Mouse (Mus musculus): Measurements from ENCODE around the gene Hbp1. TPM values are rescaled to one million over a fixed set of nuclear protein-coding genes. Genes with fewer than 3 reads are reported as not detected.

The Hbp1 gene
- polyA plus RNA-seq, 1 experiment from 2014 or later: 70.8 TPM

GRCm38 (mm10) chr12:31895095-31895734 lies 55.1 kb downstream of the Hbp1 start:
- H3K36me3 ChIP-seq (ENCODE audit: control insufficient read depth, insufficient read depth, low read length): no peaks in the 10 kb centered on the region
- no peaks in the 10 kb centered on the region for H3K27me3 ChIP-seq (ENCODE audit: control insufficient read depth, insufficient read depth, low read length)
- 20% methylated on average over 8 of the region's 8 CpGs for WGBS
- H3K4me3 ChIP-seq (replicated peaks; ENCODE audit: low read depth, low read length): no peak overlapping the region
- ATAC-seq (ENCODE audit: low FRiP score, low TSS enrichment): peak; percentile 53; the same call in 1 of the 2 replicates
- H3K9ac ChIP-seq (replicated peaks; ENCODE audit: low read length): no peak overlapping the region
- H3K4me1 ChIP-seq (ENCODE audit: control insufficient read depth, insufficient read depth, low read length): peaks cover 35% of the 10 kb centered on the region
- H3K9me3 ChIP-seq (ENCODE audit: control insufficient read depth, low read length): no peaks in the 10 kb centered on the region
- H3K27ac ChIP-seq (replicated peaks; ENCODE audit: low read depth, low read length): peak overlapping the region; percentile 78
- no peak overlapping the region for H3K4me2 ChIP-seq (ENCODE audit: low read length)
- DNase-seq: peak; percentile 50

- Histone ChIP-seq H3K27me3 (ENCODE audit: control insufficient read depth, insufficient read depth, low read length) (no peaks in the 10 kb centered on the region), H3K9me3 (ENCODE audit: control insufficient read depth, low read length) (no peaks in the 10 kb centered on the region), H3K4me3 (replicated peaks; ENCODE audit: low read depth, low read length) (no peak overlapping the region), H3K36me3 (ENCODE audit: control insufficient read depth, insufficient read depth, low read length) (no peaks in the 10 kb centered on the region), H3K9ac (replicated peaks; ENCODE audit: low read length) (no peak overlapping the region), H3K4me2 (ENCODE audit: low read length) (no peak overlapping the region), H3K4me1 (ENCODE audit: control insufficient read depth, insufficient read depth, low read length) (peaks cover 37% of the 10 kb centered on the region), H3K27ac (replicated peaks; ENCODE audit: low read depth, low read length) (no peak overlapping the region)
- 90% methylated on average over 7 of the region's 7 CpGs for WGBS
- ATAC-seq (ENCODE audit: low FRiP score, low TSS enrichment) (no peak), DNase-seq (no peak)
Observed at GRCm38 (mm10) chr12:31892771-31893170, 57.6 kb downstream of the Hbp1 start.

- Histone ChIP-seq H3K27ac (replicated peaks; ENCODE audit: low read depth, low read length) (no peak overlapping the region), H3K9me3 (ENCODE audit: control insufficient read depth, low read length) (no peaks in the 10 kb centered on the region), H3K27me3 (ENCODE audit: control insufficient read depth, insufficient read depth, low read length) (no peaks in the 10 kb centered on the region), H3K36me3 (ENCODE audit: control insufficient read depth, insufficient read depth, low read length) (no peaks in the 10 kb centered on the region), H3K4me1 (ENCODE audit: control insufficient read depth, insufficient read depth, low read length) (peaks cover 31% of the 10 kb centered on the region), H3K4me2 (ENCODE audit: low read length) (no peak overlapping the region), H3K4me3 (replicated peaks; ENCODE audit: low read depth, low read length) (no peak overlapping the region), H3K9ac (replicated peaks; ENCODE audit: low read length) (no peak overlapping the region)
- ATAC-seq (ENCODE audit: low FRiP score, low TSS enrichment) (no peak), DNase-seq (no peak)
Observed at GRCm38 (mm10) chr12:31892079-31892478, 58.3 kb downstream of the Hbp1 start.

- H3K9ac ChIP-seq (replicated peaks; ENCODE audit: low read length): no peak overlapping the region
- DNase-seq (no peak), ATAC-seq (ENCODE audit: low FRiP score, low TSS enrichment) (no peak)
- WGBS: 54% methylated on average over 6 of the region's 6 CpGs
- no peaks in the 10 kb centered on the region for H3K9me3 ChIP-seq (ENCODE audit: control insufficient read depth, low read length)
- H3K4me3 ChIP-seq (replicated peaks; ENCODE audit: low read depth, low read length): no peak overlapping the region
- peaks cover 3% of the 10 kb centered on the region; the same call in 1 of the 2 replicates for H3K36me3 ChIP-seq (ENCODE audit: control insufficient read depth, insufficient read depth, low read length)
- H3K4me2 ChIP-seq (ENCODE audit: low read length): no peak overlapping the region
- no peaks in the 10 kb centered on the region for H3K27me3 ChIP-seq (ENCODE audit: control insufficient read depth, insufficient read depth, low read length)
- H3K27ac ChIP-seq (replicated peaks; ENCODE audit: low read depth, low read length): no peak overlapping the region
- H3K4me1 ChIP-seq (ENCODE audit: control insufficient read depth, insufficient read depth, low read length): peaks cover 17% of the 10 kb centered on the region
Observed at GRCm38 (mm10) chr12:31890685-31891084, 59.6 kb downstream of the Hbp1 start.

GRCm38 (mm10) chr12:31885844-31886606 lies 64.3 kb downstream of the Hbp1 start:
- H3K27ac ChIP-seq (replicated peaks; ENCODE audit: low read depth, low read length): no peak overlapping the region
- 96% methylated on average over 11 of the region's 11 CpGs for WGBS
- no peak overlapping the region for H3K4me2 ChIP-seq (ENCODE audit: low read length)
- ATAC-seq (ENCODE audit: low FRiP score, low TSS enrichment) (no peak), DNase-seq (no peak)
- peaks cover 3% of the 10 kb centered on the region; the same call in 1 of the 2 replicates for H3K36me3 ChIP-seq (ENCODE audit: control insufficient read depth, insufficient read depth, low read length)
- H3K27me3 ChIP-seq (ENCODE audit: control insufficient read depth, insufficient read depth, low read length): no peaks in the 10 kb centered on the region
- H3K4me3 ChIP-seq (replicated peaks; ENCODE audit: low read depth, low read length): no peak overlapping the region
- peaks cover 5% of the 10 kb centered on the region; the same call in 1 of the 2 replicates for H3K4me1 ChIP-seq (ENCODE audit: control insufficient read depth, insufficient read depth, low read length)
- no peak overlapping the region for H3K9ac ChIP-seq (replicated peaks; ENCODE audit: low read length)
- H3K9me3 ChIP-seq (ENCODE audit: control insufficient read depth, low read length): no peaks in the 10 kb centered on the region

GRCm38 (mm10) chr12:31885084-31885483 lies 65.3 kb downstream of the Hbp1 start:
- no peak overlapping the region for H3K9ac ChIP-seq (replicated peaks; ENCODE audit: low read length)
- no peak overlapping the region for H3K4me2 ChIP-seq (ENCODE audit: low read length)
- no peak overlapping the region for H3K27ac ChIP-seq (replicated peaks; ENCODE audit: low read depth, low read length)
- H3K4me1 ChIP-seq (ENCODE audit: control insufficient read depth, insufficient read depth, low read length): peaks cover under 1% of the 10 kb centered on the region; the same call in 1 of the 2 replicates
- DNase-seq (no peak), ATAC-seq (ENCODE audit: low FRiP score, low TSS enrichment) (no peak)
- H3K27me3 ChIP-seq (ENCODE audit: control insufficient read depth, insufficient read depth, low read length): no peaks in the 10 kb centered on the region
- H3K36me3 ChIP-seq (ENCODE audit: control insufficient read depth, insufficient read depth, low read length): peaks cover 3% of the 10 kb centered on the region; the same call in 1 of the 2 replicates
- WGBS: 90% methylated on average over 4 of the region's 4 CpGs
- H3K4me3 ChIP-seq (replicated peaks; ENCODE audit: low read depth, low read length): no peak overlapping the region
- no peaks in the 10 kb centered on the region for H3K9me3 ChIP-seq (ENCODE audit: control insufficient read depth, low read length)

- Histone ChIP-seq H3K4me2 (ENCODE audit: low read length) (no peak overlapping the region), H3K9ac (replicated peaks; ENCODE audit: low read length) (no peak overlapping the region), H3K4me3 (replicated peaks; ENCODE audit: low read depth, low read length) (no peak overlapping the region), H3K4me1 (ENCODE audit: control insufficient read depth, insufficient read depth, low read length) (no peaks in the 10 kb centered on the region), H3K27me3 (ENCODE audit: control insufficient read depth, insufficient read depth, low read length) (no peaks in the 10 kb centered on the region), H3K36me3 (ENCODE audit: control insufficient read depth, insufficient read depth, low read length) (peaks cover 3% of the 10 kb centered on the region; the same call in 1 of the 2 replicates), H3K9me3 (ENCODE audit: control insufficient read depth, low read length) (no peaks in the 10 kb centered on the region), H3K27ac (replicated peaks; ENCODE audit: low read depth, low read length) (no peak overlapping the region)
- ATAC-seq (ENCODE audit: low FRiP score, low TSS enrichment) (no peak), DNase-seq (no peak)
- 87% methylated on average over 4 of the region's 4 CpGs for WGBS
Observed at GRCm38 (mm10) chr12:31884365-31884764, 66.0 kb downstream of the Hbp1 start.

- 82% methylated on average over 1 of the region's 1 CpGs for WGBS
Observed at GRCm38 (mm10) chr12:31882736-31883135, 67.6 kb downstream of the Hbp1 start.

GRCm38 (mm10) chr12:31876775-31877174 lies 73.6 kb downstream of the Hbp1 start:
- no peaks in the 10 kb centered on the region for H3K27me3 ChIP-seq (ENCODE audit: control insufficient read depth, insufficient read depth, low read length)
- no peak overlapping the region for H3K27ac ChIP-seq (replicated peaks; ENCODE audit: low read depth, low read length)

More at GRCm38 (mm10) chr12:31882736-31883135, 67.6 kb downstream of the Hbp1 start:
- Histone ChIP-seq H3K4me1 (ENCODE audit: control insufficient read depth, insufficient read depth, low read length) (no peaks in the 10 kb centered on the region), H3K36me3 (ENCODE audit: control insufficient read depth, insufficient read depth, low read length) (peaks cover 3% of the 10 kb centered on the region; the same call in 1 of the 2 replicates), H3K27ac (replicated peaks; ENCODE audit: low read depth, low read length) (no peak overlapping the region), H3K9me3 (ENCODE audit: control insufficient read depth, low read length) (no peaks in the 10 kb centered on the region), H3K4me2 (ENCODE audit: low read length) (no peak overlapping the region), H3K4me3 (replicated peaks; ENCODE audit: low read depth, low read length) (no peak overlapping the region), H3K9ac (replicated peaks; ENCODE audit: low read length) (no peak overlapping the region), H3K27me3 (ENCODE audit: control insufficient read depth, insufficient read depth, low read length) (no peaks in the 10 kb centered on the region)
- no peak for DNase-seq
- ATAC-seq (ENCODE audit: low FRiP score, low TSS enrichment): no peak

More at GRCm38 (mm10) chr12:31876775-31877174, 73.6 kb downstream of the Hbp1 start:
- Histone ChIP-seq H3K4me3 (replicated peaks; ENCODE audit: low read depth, low read length) (no peak overlapping the region), H3K4me2 (ENCODE audit: low read length) (no peak overlapping the region), H3K4me1 (ENCODE audit: control insufficient read depth, insufficient read depth, low read length) (no peaks in the 10 kb centered on the region), H3K9me3 (ENCODE audit: control insufficient read depth, low read length) (no peaks in the 10 kb centered on the region), H3K9ac (replicated peaks; ENCODE audit: low read length) (no peak overlapping the region), H3K36me3 (ENCODE audit: control insufficient read depth, insufficient read depth, low read length) (no peaks in the 10 kb centered on the region)
- no peak for ATAC-seq (ENCODE audit: low FRiP score, low TSS enrichment)
- 82% methylated on average over 4 of the region's 4 CpGs for WGBS
- no peak for DNase-seq

Measured in midbrain, embryonic 14.5 days (tissue).